Mouse (Mus musculus): ENCODE measurements around the gene Aox2. TPM values are rescaled to one million over a fixed set of nuclear protein-coding genes. Genes with fewer than 3 reads are reported as not detected.

The Aox2 gene
- under 1 TPM; 0.07 to 0.15 TPM for total RNA-seq (2023)

GRCm38 (mm10) chr1:58278026-58278425 is at the start of gene Aox2:
TSS of gene Aox2 (plus strand) at chr1:58278326.

GRCm38 (mm10) chr1:58392652-58393283 is 114.6 kb downstream of the Aox2 start, which contains the start of gene Bzw1:
TSS of gene Bzw1 (plus strand) at chr1:58392898.

GRCm38 (mm10) chr1:58423371-58424248 is 145.5 kb downstream of the Aox2 start, which contains the start of gene Clk1:
TSS of gene Clk1 (minus strand) at chr1:58424066.

Other genes with a start within 250 kb of the Aox2 start
- under 1 TPM; 0.29 to 0.47 TPM for gene Aox1, start 248.4 kb upstream of the Aox2 start, total RNA-seq (2023)
- under 1 TPM; 0.18 to 0.44 TPM for gene Aox3, start 165.2 kb upstream of the Aox2 start, total RNA-seq (2023)
- gene Aox4, start 67.9 kb upstream of the Aox2 start, total RNA-seq (2023): 1 to 10 TPM in 1 of 2 experiments, not detected in 1; 3.2 TPM
- 100 to 1,000 TPM in 1 of 2 experiments, 10 to 100 TPM in 1; 94.2 to 108 TPM for gene Bzw1, start 114.6 kb downstream of the Aox2 start, total RNA-seq (2023)
- gene Clk1, start 145.7 kb downstream of the Aox2 start, total RNA-seq (2023): 100 to 1,000 TPM; 875 to 927 TPM
- 10 to 100 TPM; 12.6 to 17.3 TPM for gene Nif3l1, start 166.8 kb downstream of the Aox2 start, total RNA-seq (2023)
- 10 to 100 TPM; 14.2 to 21.0 TPM for gene Ppil3, start 167.2 kb downstream of the Aox2 start, total RNA-seq (2023)
- 10 to 100 TPM in 1 of 2 experiments, 1 to 10 TPM in 1; 8.4 to 11.5 TPM for gene Orc2, start 226.8 kb downstream of the Aox2 start, total RNA-seq (2023)

Data from neutrophil, adult 59 days (primary cell).